Mouse (Mus musculus): ENCODE measurements at regions not wholly inside any gene's neighbourhood (a gene's known extent, or its start where the extent isn't known, plus 50 kb on each side); places are given as distances from the start of the nearest gene placed in this dataset.

DNA sequence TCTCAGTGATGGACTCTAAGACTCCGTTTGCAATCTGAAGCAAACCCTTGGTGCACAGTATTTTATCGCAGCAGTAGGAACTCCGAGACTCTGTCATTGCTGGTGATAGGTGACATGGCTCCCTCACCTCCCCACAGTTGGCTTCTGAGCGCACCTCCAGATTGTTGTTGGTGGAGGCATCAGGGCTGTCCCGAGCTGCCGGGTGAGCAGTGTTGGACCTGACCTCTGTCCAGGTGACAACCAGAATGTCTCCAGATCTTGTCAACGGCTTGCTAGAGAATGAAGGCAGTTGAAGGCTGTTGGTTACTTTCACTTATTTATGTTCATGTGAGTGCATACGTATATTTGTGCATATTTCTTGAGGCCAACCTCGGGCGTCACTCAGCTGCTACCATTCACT, 55.0 kb upstream of the Eef2kmt start:
- TF ChIP-seq CTCF (IDR thresholded peaks at IDR 0.05; ENCODE audit: extremely low read depth, insufficient read depth, insufficient read length, insufficient replicate concordance) = no peak
- TF ChIP-seq POLR2A (IDR thresholded peaks at IDR 0.05; ENCODE audit: low read depth, low read length) = no peak

Data from spleen, adult 2 months (tissue).